13 mouse cellular contexts compared by ENCODE assay signal in the genomic region with DNA sequence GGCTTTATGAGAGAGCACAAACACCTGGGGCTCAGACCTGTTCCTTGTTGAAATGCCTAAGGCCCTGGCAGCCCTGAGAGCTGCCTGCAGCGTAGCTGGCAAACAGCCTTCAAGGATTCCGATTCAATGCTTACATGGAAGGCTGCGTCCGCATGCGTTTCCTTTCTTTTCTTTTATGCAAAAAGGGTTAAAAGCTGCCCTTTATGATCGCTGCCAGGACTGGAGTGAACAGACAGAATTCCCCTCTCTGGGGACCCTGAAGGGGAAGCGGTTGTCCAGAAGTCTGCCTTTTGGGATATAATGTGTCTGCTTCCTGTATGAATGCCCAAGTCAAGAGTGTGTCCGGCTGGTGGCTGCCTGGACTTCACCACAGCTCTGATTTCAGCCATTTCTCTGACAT. TPM values are rescaled to one million over a fixed set of nuclear protein-coding genes. Genes with fewer than 3 reads are reported as not detected.
DNase-seq lines count a peak whose midpoint lies in the region; ATAC-seq lines count a peak whose summit lies in the region.
"Had no signal": no experiment of that assay in that cellular context is flagged by ENCODE, and none has a peak within 500 bp of the region (broad histone marks: within the 10 kb centered on the region; RNA-seq: fewer than 3 reads in every experiment).

No protein-coding gene starts in this region.

- peak overlapping the region; percentile 9; the same call in 1 of the 2 replicates for H3K27ac ChIP-seq in hindbrain, embryonic 12.5 days
- H3K27ac ChIP-seq in hindbrain, embryonic 14.5 days, result no peak overlapping the region
- H3K27ac ChIP-seq in midbrain, embryonic 12.5 days (replicated peaks), result peak overlapping the region; percentile 49
- no peak overlapping the region for H3K27ac ChIP-seq in midbrain, embryonic 11.5 days (ENCODE audit: low read depth, low read length)
- H3K27ac ChIP-seq in forebrain, embryonic 14.5 days (ENCODE audit: low read depth, low read length), result peak overlapping the region; percentile 1; the same call in 1 of the 2 replicates
- H3K27ac ChIP-seq in limb, embryonic 13.5 days, result peak overlapping the region; percentile 61
- H3K27ac ChIP-seq: heart, adult 2 months; intestine, embryonic 15.5 days; liver, embryonic 14.5 days had no signal

- ATAC-seq in hindbrain, embryonic 12.5 days (ENCODE audit: low FRiP score), result no peak
- no peak for ATAC-seq in hindbrain, embryonic 14.5 days (ENCODE audit: low FRiP score)
- ATAC-seq in midbrain, embryonic 12.5 days (ENCODE audit: low FRiP score, low read depth), result no peak
- no peak for ATAC-seq in midbrain, embryonic 11.5 days (ENCODE audit: low FRiP score)
- no peak for ATAC-seq in forebrain, embryonic 14.5 days
- no peak for ATAC-seq in limb, embryonic 13.5 days (ENCODE audit: low FRiP score, low read depth)
- no peak for ATAC-seq in megakaryocyte-erythroid progenitor cell, adult 5-6 weeks (replicated peaks; ENCODE audit: low FRiP score, low TSS enrichment, poor library complexity, severe bottlenecking)
- ATAC-seq: intestine, embryonic 15.5 days had no signal

- no peaks in the 10 kb centered on the region for H3K27me3 ChIP-seq in hindbrain, embryonic 12.5 days
- H3K27me3 ChIP-seq in hindbrain, embryonic 14.5 days (ENCODE audit: control insufficient read depth, insufficient read depth, low read length), result no peaks in the 10 kb centered on the region
- no peaks in the 10 kb centered on the region for H3K27me3 ChIP-seq in midbrain, embryonic 12.5 days
- H3K27me3 ChIP-seq in midbrain, embryonic 11.5 days (ENCODE audit: control insufficient read depth, insufficient read depth, low read length), result no peaks in the 10 kb centered on the region
- H3K27me3 ChIP-seq in forebrain, embryonic 14.5 days (replicated peaks; ENCODE audit: control insufficient read depth, insufficient read depth, low read length), result no peaks in the 10 kb centered on the region
- no peaks in the 10 kb centered on the region for H3K27me3 ChIP-seq in limb, embryonic 13.5 days
- H3K27me3 ChIP-seq: intestine, embryonic 15.5 days had no signal

- no peaks in the 10 kb centered on the region for H3K9me3 ChIP-seq in hindbrain, embryonic 12.5 days (replicated peaks)
- H3K9me3 ChIP-seq in hindbrain, embryonic 14.5 days (ENCODE audit: control insufficient read depth, low read length), result no peaks in the 10 kb centered on the region
- H3K9me3 ChIP-seq in midbrain, embryonic 12.5 days, result no peaks in the 10 kb centered on the region
- no peaks in the 10 kb centered on the region for H3K9me3 ChIP-seq in midbrain, embryonic 11.5 days (ENCODE audit: control insufficient read depth, low read length)
- no peaks in the 10 kb centered on the region for H3K9me3 ChIP-seq in forebrain, embryonic 14.5 days (replicated peaks; ENCODE audit: control insufficient read depth, low read length)
- no peaks in the 10 kb centered on the region for H3K9me3 ChIP-seq in limb, embryonic 13.5 days
- H3K9me3 ChIP-seq: intestine, embryonic 15.5 days had no signal

- peaks cover 34% of the 10 kb centered on the region for H3K4me1 ChIP-seq in hindbrain, embryonic 12.5 days
- peaks cover 26% of the 10 kb centered on the region for H3K4me1 ChIP-seq in hindbrain, embryonic 14.5 days (replicated peaks; ENCODE audit: control insufficient read depth, insufficient read depth, low read length)
- H3K4me1 ChIP-seq in midbrain, embryonic 12.5 days, result peaks cover 35% of the 10 kb centered on the region
- H3K4me1 ChIP-seq in midbrain, embryonic 11.5 days (ENCODE audit: control insufficient read depth, insufficient read depth, low read length), result peaks cover 19% of the 10 kb centered on the region
- H3K4me1 ChIP-seq in forebrain, embryonic 14.5 days (ENCODE audit: control insufficient read depth, insufficient read depth, low read length), result peaks cover 20% of the 10 kb centered on the region
- peaks cover 30% of the 10 kb centered on the region for H3K4me1 ChIP-seq in limb, embryonic 13.5 days

- no peaks in the 10 kb centered on the region for H3K36me3 ChIP-seq in hindbrain, embryonic 12.5 days
- no peaks in the 10 kb centered on the region for H3K36me3 ChIP-seq in hindbrain, embryonic 14.5 days (replicated peaks; ENCODE audit: control insufficient read depth, insufficient read depth)
- peaks cover 12% of the 10 kb centered on the region for H3K36me3 ChIP-seq in midbrain, embryonic 12.5 days
- H3K36me3 ChIP-seq in midbrain, embryonic 11.5 days (ENCODE audit: control insufficient read depth, insufficient read depth, low read length), result no peaks in the 10 kb centered on the region
- H3K36me3 ChIP-seq in forebrain, embryonic 14.5 days (ENCODE audit: control insufficient read depth, insufficient read depth, low read length), result no peaks in the 10 kb centered on the region
- peaks cover 13% of the 10 kb centered on the region for H3K36me3 ChIP-seq in limb, embryonic 13.5 days
- H3K36me3 ChIP-seq: intestine, embryonic 15.5 days had no signal

- no peak overlapping the region for H3K4me2 ChIP-seq in hindbrain, embryonic 12.5 days (replicated peaks)
- H3K4me2 ChIP-seq in hindbrain, embryonic 14.5 days (replicated peaks), result no peak overlapping the region
- H3K4me2 ChIP-seq in midbrain, embryonic 12.5 days (replicated peaks), result no peak overlapping the region
- no peak overlapping the region for H3K4me2 ChIP-seq in midbrain, embryonic 11.5 days
- H3K4me2 ChIP-seq in forebrain, embryonic 14.5 days (ENCODE audit: low read length), result no peak overlapping the region
- 0 out of 2 replicates have a peak overlapping the region, but pooled peaks have one; percentile 11 for H3K4me2 ChIP-seq in limb, embryonic 13.5 days (replicated peaks)
- H3K4me2 ChIP-seq: intestine, embryonic 15.5 days had no signal

- WGBS in hindbrain, embryonic 12.5 days, result 61% methylated on average over 8 of the region's 8 CpGs
- WGBS in hindbrain, embryonic 14.5 days, result 40% methylated on average over 8 of the region's 8 CpGs
- 64% methylated on average over 8 of the region's 8 CpGs for WGBS in midbrain, embryonic 12.5 days
- 72% methylated on average over 8 of the region's 8 CpGs for WGBS in midbrain, embryonic 11.5 days
- 26% methylated on average over 8 of the region's 8 CpGs for WGBS in forebrain, embryonic 14.5 days
- 65% methylated on average over 8 of the region's 8 CpGs for WGBS in limb, embryonic 13.5 days

- no peak overlapping the region for H3K4me3 ChIP-seq in hindbrain, embryonic 12.5 days
- H3K4me3 ChIP-seq in hindbrain, embryonic 14.5 days (replicated peaks; ENCODE audit: low read length), result no peak overlapping the region
- no peak overlapping the region for H3K4me3 ChIP-seq in midbrain, embryonic 12.5 days
- H3K4me3 ChIP-seq in midbrain, embryonic 11.5 days (ENCODE audit: low read depth, low read length), result no peak overlapping the region
- no peak overlapping the region for H3K4me3 ChIP-seq in forebrain, embryonic 14.5 days (ENCODE audit: low read depth, low read length)
- H3K4me3 ChIP-seq in limb, embryonic 13.5 days, result no peak overlapping the region
- H3K4me3 ChIP-seq: heart, adult 2 months; intestine, embryonic 15.5 days had no signal

- no peak overlapping the region for H3K9ac ChIP-seq in hindbrain, embryonic 12.5 days
- no peak overlapping the region for H3K9ac ChIP-seq in hindbrain, embryonic 14.5 days
- no peak overlapping the region for H3K9ac ChIP-seq in midbrain, embryonic 12.5 days (replicated peaks)
- H3K9ac ChIP-seq in midbrain, embryonic 11.5 days (ENCODE audit: low read length), result no peak overlapping the region
- H3K9ac ChIP-seq in forebrain, embryonic 14.5 days (ENCODE audit: low read length), result peak overlapping the region; percentile 29; the same call in 1 of the 2 replicates
- H3K9ac ChIP-seq in limb, embryonic 13.5 days, result no peak overlapping the region
- H3K9ac ChIP-seq: intestine, embryonic 15.5 days; liver, embryonic 14.5 days had no signal

- DNase-seq in hindbrain, embryonic 14.5 days (ENCODE audit: low spot score), result no peak
- DNase-seq in midbrain, embryonic 11.5 days (ENCODE audit: low spot score, missing footprints), result no peak
- DNase-seq in forebrain, embryonic 14.5 days (ENCODE audit: low spot score), result peak; percentile 64
- DNase-seq in gastrocnemius, postnatal 4 days (ENCODE audit: low spot score in 2 of 2), result no peak
- DNase-seq: embryo, embryonic 11 days; heart, adult 2 months; layer of hippocampus, postnatal 36 days had no signal

RNA-seq across cellular contexts. Expression of a gene that starts 10.3 kb away (rescaled TPM):
- polyA plus RNA-seq in hindbrain, embryonic 12.5 days (2016; fragmentation: Nextera tagmentation; extraction: Ambion mirVana), result 5.8 and 6.4 TPM in 2 replicates
- polyA plus RNA-seq in hindbrain, embryonic 14.5 days (2014; fragmentation: Nextera tagmentation; extraction: Ambion mirVana), result 4.1 and 4.5 TPM in 2 replicates
- 8.5 and 9.8 TPM in 2 replicates for polyA plus RNA-seq in midbrain, embryonic 12.5 days (2016; fragmentation: Nextera tagmentation; extraction: Ambion mirVana)
- 5.3 and 6.1 TPM in 2 replicates for polyA plus RNA-seq in midbrain, embryonic 11.5 days (2014; fragmentation: Nextera tagmentation; extraction: Ambion mirVana)
- 4.7 and 5.1 TPM in 2 replicates for polyA plus RNA-seq in forebrain, embryonic 14.5 days (2014; fragmentation: Nextera tagmentation; extraction: Ambion mirVana)
- 8.2 and 9.0 TPM in 2 replicates for polyA plus RNA-seq in limb, embryonic 13.5 days (2015; fragmentation: Nextera tagmentation; extraction: Ambion mirVana)
- total RNA-seq in megakaryocyte-erythroid progenitor cell, adult 5-6 weeks (2014; fragmentation: Nextera tagmentation), result not detected in 2 replicates
- 0.23 TPM in 1 of 2 replicates, not detected in the other for total RNA-seq in megakaryocyte-erythroid progenitor cell, adult 5-6 weeks (2017)
- total RNA-seq in gastrocnemius, postnatal 4 days (2021), result 10 to 100 TPM; 33.8 to 34.7 TPM

RNA-seq across cellular contexts. Expression of a gene that starts 23.1 kb away (rescaled TPM):
- 104 and 105 TPM in 2 replicates for polyA plus RNA-seq in hindbrain, embryonic 12.5 days (2016; fragmentation: Nextera tagmentation; extraction: Ambion mirVana)
- 143 and 155 TPM in 2 replicates for polyA plus RNA-seq in hindbrain, embryonic 14.5 days (2014; fragmentation: Nextera tagmentation; extraction: Ambion mirVana)
- 113 and 117 TPM in 2 replicates for polyA plus RNA-seq in midbrain, embryonic 12.5 days (2016; fragmentation: Nextera tagmentation; extraction: Ambion mirVana)
- 98.0 and 98.6 TPM in 2 replicates for polyA plus RNA-seq in midbrain, embryonic 11.5 days (2014; fragmentation: Nextera tagmentation; extraction: Ambion mirVana)
- polyA plus RNA-seq in forebrain, embryonic 14.5 days (2014; fragmentation: Nextera tagmentation; extraction: Ambion mirVana), result 168 and 170 TPM in 2 replicates
- polyA plus RNA-seq in limb, embryonic 13.5 days (2015; fragmentation: Nextera tagmentation; extraction: Ambion mirVana), result 77.2 and 79.4 TPM in 2 replicates
- total RNA-seq in megakaryocyte-erythroid progenitor cell, adult 5-6 weeks (2014; fragmentation: Nextera tagmentation), result 11.1 and 12.1 TPM in 2 replicates
- total RNA-seq in megakaryocyte-erythroid progenitor cell, adult 5-6 weeks (2017), result 3.1 and 9.3 TPM in 2 replicates
- total RNA-seq in gastrocnemius, postnatal 4 days (2021), result 10 to 100 TPM; 13.8 to 18.2 TPM

RNA-seq across cellular contexts. Expression of a gene that starts 58.9 kb away (rescaled TPM):
- 136 and 139 TPM in 2 replicates for polyA plus RNA-seq in hindbrain, embryonic 12.5 days (2016; fragmentation: Nextera tagmentation; extraction: Ambion mirVana)
- polyA plus RNA-seq in hindbrain, embryonic 14.5 days (2014; fragmentation: Nextera tagmentation; extraction: Ambion mirVana), result 115 and 124 TPM in 2 replicates
- 163 and 164 TPM in 2 replicates for polyA plus RNA-seq in midbrain, embryonic 12.5 days (2016; fragmentation: Nextera tagmentation; extraction: Ambion mirVana)
- 147 and 156 TPM in 2 replicates for polyA plus RNA-seq in midbrain, embryonic 11.5 days (2014; fragmentation: Nextera tagmentation; extraction: Ambion mirVana)
- 106 and 133 TPM in 2 replicates for polyA plus RNA-seq in forebrain, embryonic 14.5 days (2014; fragmentation: Nextera tagmentation; extraction: Ambion mirVana)
- 106 TPM in 2 replicates for polyA plus RNA-seq in limb, embryonic 13.5 days (2015; fragmentation: Nextera tagmentation; extraction: Ambion mirVana)
- 84.4 and 87.2 TPM in 2 replicates for total RNA-seq in megakaryocyte-erythroid progenitor cell, adult 5-6 weeks (2014; fragmentation: Nextera tagmentation)
- 78.2 and 82.4 TPM in 2 replicates for total RNA-seq in megakaryocyte-erythroid progenitor cell, adult 5-6 weeks (2017)
- 10 to 100 TPM; 61.6 to 63.3 TPM for total RNA-seq in gastrocnemius, postnatal 4 days (2021)

Comparison
In these comparisons a context has a peak if more than half of its experiments do, and no peak if none do; other contexts are left out.
1. H3K27ac ChIP-seq: peak in hindbrain, embryonic 12.5 days (single experiment), midbrain, embryonic 12.5 days (single experiment), forebrain, embryonic 14.5 days (single experiment) and limb, embryonic 13.5 days (single experiment); none in hindbrain, embryonic 14.5 days (single experiment) and midbrain, embryonic 11.5 days (single experiment).